Mouse (Mus musculus) heart, adult 2 months (tissue): ENCODE measurements around the gene Proser3.

Experiments used
- CTCF ChIP-seq: fragments of 200-600 bp; IDR thresholded peaks from 2 replicates; pipeline ENCODE4 v1.8.1; 2022; ENCODE audit warnings: antibody characterized with exemption, mild to moderate bottlenecking, moderate library complexity
- EP300 ChIP-seq: fragments of 200-500 bp; IDR thresholded peaks from 2 replicates; pipeline ENCODE4 v1.6.1; 2011; ENCODE audit warnings: low read depth, low read length, control low read depth; ENCODE audit not compliant: insufficient read depth
- POLR2A ChIP-seq: fragments of 200-500 bp; IDR thresholded peaks from 2 replicates; pipeline ENCODE4 v1.6.1; 2011; ENCODE audit warnings: mild to moderate bottlenecking, low read depth, low read length, control low read depth; ENCODE audit not compliant: insufficient read depth

DNA sequence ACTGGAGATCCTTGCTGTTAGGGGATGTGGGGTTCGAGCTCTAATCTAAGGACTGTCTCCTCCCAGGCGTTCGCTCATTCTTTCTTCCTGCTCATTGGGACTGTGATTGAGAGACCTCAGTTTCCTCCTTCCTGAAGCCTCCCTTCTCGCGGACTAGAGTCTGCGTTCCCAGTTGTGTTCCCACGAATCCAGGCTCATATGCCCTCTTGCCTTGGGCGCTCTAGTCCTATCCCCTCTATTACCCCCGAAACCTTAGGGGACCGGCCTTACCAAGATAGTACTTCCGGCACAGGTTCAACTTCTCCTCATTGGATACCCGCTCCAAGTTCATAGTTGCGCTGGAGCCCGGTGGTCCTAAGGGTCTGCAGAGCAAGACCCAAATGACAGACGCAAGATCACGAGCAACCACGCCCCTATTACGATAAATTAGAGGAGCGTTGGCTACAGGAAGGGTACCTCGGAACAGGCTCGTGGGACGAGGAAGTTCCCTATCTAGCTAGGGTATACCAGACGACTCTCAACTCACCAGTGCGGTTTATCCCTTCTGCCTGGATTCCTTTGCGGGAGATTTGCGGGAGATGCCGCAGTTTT lies 10.5 kb upstream of the Proser3 start:
- TF ChIP-seq CTCF (no peak), EP300 (no peak), POLR2A (no peak)
